Mouse (Mus musculus) liver, postnatal 0 days (tissue): Measurements from ENCODE around the gene Chst11.

Experiments used
- CTCF ChIP-seq: sonication (generic); IDR thresholded peaks from 2 replicates; pipeline ENCODE4 v1.5.1; 2016; ENCODE audit warnings: antibody characterized with exemption, low read depth
- EP300 ChIP-seq: IDR thresholded peaks from 2 replicates; pipeline ENCODE4 v1.6.1; 2016; ENCODE audit warnings: antibody characterized with exemption, low read depth, mild to moderate bottlenecking

- TF ChIP-seq CTCF (no peak), EP300 (no peak)
Measured at GRCm38 (mm10) chr10:83118613-83119012, 133.3 kb downstream of the Chst11 start.
